Mouse (Mus musculus): ENCODE data around the gene Gpat3. TPM values are rescaled to one million over a fixed set of nuclear protein-coding genes. Genes with fewer than 3 reads are reported as not detected.

Gene Gpat3
- polyA plus RNA-seq, 1 experiment from 2014 or later, result 0.60 TPM

GRCm38 (mm10) chr5:100899745-100900489, 54.4 kb downstream of the Gpat3 start:
- Histone ChIP-seq H3K9ac (ENCODE audit: low read depth, low read length) (no peak overlapping the region), H3K4me1 (replicated peaks; ENCODE audit: control insufficient read depth, insufficient read depth, low read length) (no peaks in the 10 kb centered on the region), H3K27ac (ENCODE audit: low read depth, low read length) (no peak overlapping the region), H3K4me2 (no peak overlapping the region), H3K4me3 (ENCODE audit: low read depth, low read length) (no peak overlapping the region), H3K9me3 (ENCODE audit: control insufficient read depth, low read length) (no peaks in the 10 kb centered on the region; the same call in 1 of the 2 replicates), H3K27me3 (replicated peaks; ENCODE audit: control insufficient read depth, insufficient read depth, low read length) (no peaks in the 10 kb centered on the region), H3K36me3 (ENCODE audit: control insufficient read depth, insufficient read depth, low read length) (no peaks in the 10 kb centered on the region)
- DNase-seq (ENCODE audit: low spot score) (no peak), ATAC-seq (replicated peaks; ENCODE audit: low FRiP score) (no peak; the same call in 1 of the 2 replicates)
- 78% methylated on average over 11 of the region's 11 CpGs for WGBS

- DNase-seq (ENCODE audit: low spot score) (no peak), ATAC-seq (replicated peaks; ENCODE audit: low FRiP score) (no peak)
- H3K27ac ChIP-seq (ENCODE audit: low read depth, low read length), result no peak overlapping the region
- no peak overlapping the region for H3K4me3 ChIP-seq (ENCODE audit: low read depth, low read length)
- no peaks in the 10 kb centered on the region for H3K4me1 ChIP-seq (replicated peaks; ENCODE audit: control insufficient read depth, insufficient read depth, low read length)
- H3K36me3 ChIP-seq (ENCODE audit: control insufficient read depth, insufficient read depth, low read length), result no peaks in the 10 kb centered on the region
- H3K9ac ChIP-seq (ENCODE audit: low read depth, low read length), result no peak overlapping the region
- 81% methylated on average over 5 of the region's 5 CpGs for WGBS
- H3K4me2 ChIP-seq, result no peak overlapping the region
- no peaks in the 10 kb centered on the region for H3K27me3 ChIP-seq (replicated peaks; ENCODE audit: control insufficient read depth, insufficient read depth, low read length)
- no peaks in the 10 kb centered on the region; the same call in 1 of the 2 replicates for H3K9me3 ChIP-seq (ENCODE audit: control insufficient read depth, low read length)
Observed at GRCm38 (mm10) chr5:100901046-100901445, 55.5 kb downstream of the Gpat3 start.

DNA sequence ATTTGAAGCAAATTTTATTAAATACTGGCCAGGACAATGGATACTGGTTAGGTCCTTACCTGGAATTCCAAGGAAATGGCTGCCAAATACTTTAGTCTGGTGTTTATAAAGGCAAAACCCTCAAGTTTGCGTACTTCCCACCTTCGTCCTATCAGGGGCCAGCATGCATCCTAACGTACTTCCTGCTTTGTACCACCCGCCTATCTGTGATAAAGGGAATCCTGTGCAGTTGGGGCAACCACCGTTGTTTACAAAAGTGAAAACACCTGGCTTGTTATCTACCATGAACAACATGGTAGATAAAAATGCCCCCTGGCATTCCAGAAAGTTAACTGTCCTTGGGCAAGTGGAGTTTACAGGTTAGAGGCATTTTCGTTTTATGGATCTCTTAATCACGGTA, 63.0 kb downstream of the Gpat3 start:
- no peak overlapping the region for H3K4me2 ChIP-seq
- no peak overlapping the region for H3K4me3 ChIP-seq (ENCODE audit: low read depth, low read length)
- no peaks in the 10 kb centered on the region for H3K4me1 ChIP-seq (replicated peaks; ENCODE audit: control insufficient read depth, insufficient read depth, low read length)
- no peaks in the 10 kb centered on the region for H3K36me3 ChIP-seq (ENCODE audit: control insufficient read depth, insufficient read depth, low read length)
- H3K27me3 ChIP-seq (replicated peaks; ENCODE audit: control insufficient read depth, insufficient read depth, low read length), result no peaks in the 10 kb centered on the region
- ATAC-seq (replicated peaks; ENCODE audit: low FRiP score) (no peak), DNase-seq (ENCODE audit: low spot score) (no peak)
- H3K9ac ChIP-seq (ENCODE audit: low read depth, low read length), result no peak overlapping the region
- no peaks in the 10 kb centered on the region for H3K9me3 ChIP-seq (ENCODE audit: control insufficient read depth, low read length)
- H3K27ac ChIP-seq (ENCODE audit: low read depth, low read length), result no peak overlapping the region
- 64% methylated on average over 7 of the region's 7 CpGs for WGBS

DNA sequence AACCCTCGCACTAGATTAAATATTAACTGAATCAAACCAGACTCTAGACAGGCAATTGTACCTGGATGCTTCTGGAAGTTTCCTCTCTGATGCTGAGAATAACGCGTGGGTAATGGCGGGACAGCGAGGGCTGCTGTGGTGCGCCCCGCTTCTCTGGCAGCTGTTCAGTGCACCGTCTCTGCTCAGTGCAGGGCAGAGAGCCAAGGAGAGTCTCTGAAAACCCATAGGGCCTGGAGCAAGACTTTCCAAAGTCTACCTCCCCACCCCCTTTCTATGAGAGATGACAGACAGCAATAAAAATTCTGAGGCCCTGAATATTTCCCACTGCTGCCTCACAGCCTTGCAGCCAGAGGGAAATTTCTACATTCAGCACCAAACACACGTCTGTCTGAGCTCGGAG, 63.4 kb downstream of the Gpat3 start:
- H3K27me3 ChIP-seq (replicated peaks; ENCODE audit: control insufficient read depth, insufficient read depth, low read length), result no peaks in the 10 kb centered on the region
- no peak for ATAC-seq (replicated peaks; ENCODE audit: low FRiP score)
- no peaks in the 10 kb centered on the region for H3K4me1 ChIP-seq (replicated peaks; ENCODE audit: control insufficient read depth, insufficient read depth, low read length)
- no peak overlapping the region for H3K9ac ChIP-seq (ENCODE audit: low read depth, low read length)
- H3K27ac ChIP-seq (ENCODE audit: low read depth, low read length), result no peak overlapping the region
- no peak overlapping the region for H3K4me2 ChIP-seq
- H3K9me3 ChIP-seq (ENCODE audit: control insufficient read depth, low read length), result no peaks in the 10 kb centered on the region
- 91% methylated on average over 10 of the region's 10 CpGs for WGBS
- no peaks in the 10 kb centered on the region for H3K36me3 ChIP-seq (ENCODE audit: control insufficient read depth, insufficient read depth, low read length)
- no peak for DNase-seq (ENCODE audit: low spot score)
- H3K4me3 ChIP-seq (ENCODE audit: low read depth, low read length), result no peak overlapping the region

DNA sequence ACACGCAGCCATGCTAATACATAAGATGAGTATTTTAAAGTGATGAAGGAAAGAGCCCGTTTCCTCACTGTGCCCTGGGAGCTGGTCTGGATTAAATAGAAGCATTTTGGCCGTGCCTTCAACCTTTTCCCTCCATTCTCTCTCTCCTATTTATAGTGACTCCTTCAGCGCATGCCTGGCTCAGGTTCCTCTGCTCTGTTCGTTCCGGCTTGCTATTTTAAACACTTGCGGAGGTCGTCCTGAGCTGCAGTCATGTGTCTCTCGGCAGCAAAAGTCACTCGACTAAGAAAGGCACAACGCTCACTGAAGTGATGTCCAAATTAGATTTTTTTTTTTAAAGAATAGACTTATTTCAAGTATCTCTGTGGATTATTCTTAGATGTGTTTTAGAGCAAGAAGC, 64.2 kb downstream of the Gpat3 start:
- H3K4me2 ChIP-seq, result no peak overlapping the region
- ATAC-seq (replicated peaks; ENCODE audit: low FRiP score), result no peak
- no peak overlapping the region for H3K27ac ChIP-seq (ENCODE audit: low read depth, low read length)

DNA sequence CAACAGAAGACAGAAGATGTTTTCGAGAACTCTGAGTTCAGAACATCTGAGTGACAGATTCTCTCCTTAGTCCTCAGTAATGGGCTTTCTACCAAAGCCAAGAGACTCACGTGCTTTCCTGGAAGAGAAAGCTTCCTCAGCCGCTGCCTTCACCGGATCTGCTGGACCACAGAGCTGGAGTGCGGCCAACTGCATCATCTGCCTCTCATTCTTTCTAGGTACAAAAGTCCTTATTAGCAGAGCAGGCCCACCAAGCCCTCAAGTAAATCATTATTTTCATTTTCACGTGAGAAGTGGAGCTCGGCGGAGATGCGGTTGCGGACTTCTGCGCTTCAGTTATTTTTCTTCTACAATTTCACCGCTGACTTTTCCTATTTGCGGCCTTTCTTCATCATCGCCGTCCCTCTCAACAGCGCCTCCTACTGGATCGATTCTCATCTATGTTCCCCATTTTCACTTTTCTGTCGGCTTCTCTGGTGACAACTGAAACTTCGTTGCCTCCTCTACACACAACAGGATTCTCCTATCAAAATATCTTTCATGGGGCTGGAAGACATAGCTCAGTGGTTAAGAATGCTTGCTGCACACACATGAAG, 66.1 kb downstream of the Gpat3 start:
- H3K9me3 ChIP-seq (ENCODE audit: control insufficient read depth, low read length), result no peaks in the 10 kb centered on the region
- ATAC-seq (replicated peaks; ENCODE audit: low FRiP score) (no peak), DNase-seq (ENCODE audit: low spot score) (no peak)
- H3K4me3 ChIP-seq (ENCODE audit: low read depth, low read length), result no peak overlapping the region
- no peak overlapping the region for H3K27ac ChIP-seq (ENCODE audit: low read depth, low read length)
- H3K4me2 ChIP-seq, result no peak overlapping the region
- WGBS, result 66% methylated on average over 19 of the region's 19 CpGs
- no peak overlapping the region for H3K9ac ChIP-seq (ENCODE audit: low read depth, low read length)
- H3K4me1 ChIP-seq (replicated peaks; ENCODE audit: control insufficient read depth, insufficient read depth, low read length), result no peaks in the 10 kb centered on the region
- H3K36me3 ChIP-seq (ENCODE audit: control insufficient read depth, insufficient read depth, low read length), result no peaks in the 10 kb centered on the region
- no peaks in the 10 kb centered on the region for H3K27me3 ChIP-seq (replicated peaks; ENCODE audit: control insufficient read depth, insufficient read depth, low read length)

More for the DNA sequence above, 64.2 kb downstream of the Gpat3 start:
- Histone ChIP-seq H3K4me1 (replicated peaks; ENCODE audit: control insufficient read depth, insufficient read depth, low read length) (no peaks in the 10 kb centered on the region), H3K9ac (ENCODE audit: low read depth, low read length) (no peak overlapping the region), H3K4me3 (ENCODE audit: low read depth, low read length) (no peak overlapping the region), H3K9me3 (ENCODE audit: control insufficient read depth, low read length) (no peaks in the 10 kb centered on the region), H3K36me3 (ENCODE audit: control insufficient read depth, insufficient read depth, low read length) (no peaks in the 10 kb centered on the region), H3K27me3 (replicated peaks; ENCODE audit: control insufficient read depth, insufficient read depth, low read length) (no peaks in the 10 kb centered on the region)
- WGBS, result 83% methylated on average over 11 of the region's 11 CpGs
- DNase-seq (ENCODE audit: low spot score), result no peak

GRCm38 (mm10) chr5:100912366-100912765, 66.9 kb downstream of the Gpat3 start:
- WGBS, result 61% methylated on average over 7 of the region's 7 CpGs
- no peaks in the 10 kb centered on the region for H3K4me1 ChIP-seq (replicated peaks; ENCODE audit: control insufficient read depth, insufficient read depth, low read length)
- DNase-seq (ENCODE audit: low spot score) (no peak), ATAC-seq (replicated peaks; ENCODE audit: low FRiP score) (no peak)
- no peak overlapping the region for H3K4me3 ChIP-seq (ENCODE audit: low read depth, low read length)
- H3K27me3 ChIP-seq (replicated peaks; ENCODE audit: control insufficient read depth, insufficient read depth, low read length), result no peaks in the 10 kb centered on the region
- no peaks in the 10 kb centered on the region for H3K36me3 ChIP-seq (ENCODE audit: control insufficient read depth, insufficient read depth, low read length)
- H3K9me3 ChIP-seq (ENCODE audit: control insufficient read depth, low read length), result no peaks in the 10 kb centered on the region
- H3K9ac ChIP-seq (ENCODE audit: low read depth, low read length), result no peak overlapping the region
- H3K27ac ChIP-seq (ENCODE audit: low read depth, low read length), result no peak overlapping the region
- H3K4me2 ChIP-seq, result no peak overlapping the region

DNA sequence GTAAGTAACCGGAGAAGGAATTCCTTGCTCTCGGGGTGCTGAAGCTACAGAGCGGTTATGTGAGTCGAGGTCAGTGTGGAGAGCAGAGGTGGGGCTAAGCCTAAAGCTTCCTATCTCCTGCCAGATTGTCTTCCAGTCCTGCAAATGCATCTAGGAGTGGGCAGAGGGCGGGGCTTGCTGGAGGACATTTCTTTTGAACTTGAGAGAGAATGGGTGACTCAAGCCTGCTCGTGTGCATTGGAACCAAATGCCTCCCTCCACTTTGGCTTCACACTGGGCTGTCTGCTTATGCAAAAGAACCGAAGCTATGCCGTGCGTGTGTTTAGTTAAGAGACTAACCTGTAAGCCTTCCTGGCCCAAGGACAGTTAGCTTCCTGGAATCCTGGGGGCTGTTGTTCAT, 67.8 kb downstream of the Gpat3 start:
- 65% methylated on average over 9 of the region's 9 CpGs for WGBS
- H3K4me1 ChIP-seq (replicated peaks; ENCODE audit: control insufficient read depth, insufficient read depth, low read length), result no peaks in the 10 kb centered on the region
- H3K9ac ChIP-seq (ENCODE audit: low read depth, low read length), result no peak overlapping the region
- ATAC-seq (replicated peaks; ENCODE audit: low FRiP score), result no peak
- no peak for DNase-seq (ENCODE audit: low spot score)
- H3K27me3 ChIP-seq (replicated peaks; ENCODE audit: control insufficient read depth, insufficient read depth, low read length), result no peaks in the 10 kb centered on the region
- no peak overlapping the region for H3K27ac ChIP-seq (ENCODE audit: low read depth, low read length)
- H3K36me3 ChIP-seq (ENCODE audit: control insufficient read depth, insufficient read depth, low read length), result no peaks in the 10 kb centered on the region
- H3K9me3 ChIP-seq (ENCODE audit: control insufficient read depth, low read length), result no peaks in the 10 kb centered on the region
- H3K4me3 ChIP-seq (ENCODE audit: low read depth, low read length), result no peak overlapping the region
- no peak overlapping the region for H3K4me2 ChIP-seq

DNA sequence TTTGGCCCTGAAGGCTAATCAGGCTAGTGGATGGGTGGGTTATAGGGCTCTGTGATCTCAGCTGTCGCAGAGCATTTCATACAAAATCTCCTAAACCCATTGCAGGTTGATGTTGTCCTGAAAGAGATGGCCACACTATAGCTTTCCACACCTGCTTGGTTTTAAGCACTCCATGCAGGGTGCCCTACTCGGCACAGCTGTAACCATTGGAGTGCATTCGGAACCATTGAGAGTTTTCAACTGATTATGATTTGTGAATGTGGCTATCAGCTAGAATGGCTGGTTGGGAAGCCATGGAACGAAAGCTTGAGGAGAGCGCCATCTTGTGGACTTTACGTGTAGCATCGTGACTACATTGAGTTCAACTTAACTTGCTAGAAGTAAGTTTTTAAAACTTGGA, 69.5 kb downstream of the Gpat3 start:
- WGBS, result 18% methylated on average over 7 of the region's 7 CpGs
- Histone ChIP-seq H3K36me3 (ENCODE audit: control insufficient read depth, insufficient read depth, low read length) (no peaks in the 10 kb centered on the region), H3K4me1 (replicated peaks; ENCODE audit: control insufficient read depth, insufficient read depth, low read length) (no peaks in the 10 kb centered on the region), H3K27me3 (replicated peaks; ENCODE audit: control insufficient read depth, insufficient read depth, low read length) (no peaks in the 10 kb centered on the region), H3K4me2 (no peak overlapping the region), H3K9me3 (ENCODE audit: control insufficient read depth, low read length) (no peaks in the 10 kb centered on the region), H3K4me3 (ENCODE audit: low read depth, low read length) (no peak overlapping the region), H3K9ac (ENCODE audit: low read depth, low read length) (no peak overlapping the region), H3K27ac (ENCODE audit: low read depth, low read length) (no peak overlapping the region)
- DNase-seq (ENCODE audit: low spot score) (peak; percentile 37), ATAC-seq (replicated peaks; ENCODE audit: low FRiP score) (peak; percentile 16; the same call in 1 of the 2 replicates)
